8 mouse cellular contexts compared by ENCODE assay signal in genomic region chr6:120981537-120981936, GRCm38 (mm10).
DNase-seq lines count a peak whose midpoint lies in the region; ATAC-seq and TF ChIP-seq lines count a peak whose summit lies in the region.

No protein-coding gene starts in this region.

- H3K36me3 ChIP-seq in hindbrain, embryonic 10.5 days = peaks cover 35% of the 10 kb centered on the region
- H3K36me3 ChIP-seq in hindbrain, embryonic 14.5 days (replicated peaks; ENCODE audit: control insufficient read depth, insufficient read depth) = peaks cover 51% of the 10 kb centered on the region
- peaks cover 14 to 83% of the 10 kb centered on the region in 2 experiments for H3K36me3 ChIP-seq in CH12.LX (replicated peaks in 1 of 2; ENCODE audit: control insufficient read depth in 1 of 2, insufficient read depth in 1 of 2, low read length in 1 of 2)
- H3K36me3 ChIP-seq in liver, embryonic 14.5 days (replicated peaks; ENCODE audit: control insufficient read depth, insufficient read depth, low read depth) = peaks cover 7% of the 10 kb centered on the region

- peak; percentile 42 for TF ChIP-seq RAD21 in CH12.LX (IDR thresholded peaks at IDR 0.05; ENCODE audit: low read depth, low read length)

- DNase-seq in hindbrain, embryonic 10.5 days (ENCODE audit: low spot score) = peak; percentile 21
- DNase-seq in hindbrain, embryonic 14.5 days (ENCODE audit: low spot score) = no peak
- DNase-seq in CH12.LX (ENCODE audit: extremely low read depth) = peak; percentile 58
- DNase-seq in liver, embryonic 14.5 days (ENCODE audit: low read depth in 3 of 3, low spot score in 3 of 3) = peak in 2 of 3 experiments; percentile 16 to 28
- no peak for DNase-seq in layer of hippocampus, postnatal 25 days (ENCODE audit: extremely low spot score in 1 of 2, low spot score in 1 of 2)
- no peak for DNase-seq in frontal cortex, adult 2 months (ENCODE audit: extremely low spot score in 1 of 2, low spot score in 1 of 2)
- DNase-seq in heart, adult 8-10 months (ENCODE audit: low spot score) = no peak

- peak; percentile 44 to 60 for TF ChIP-seq CTCF in CH12.LX (conservative IDR thresholded peaks at IDR 0.05 in 1 of 2, IDR thresholded peaks at IDR 0.05 in 1 of 2; ENCODE audit: low read depth in 2 of 2, low read length in 2 of 2)
- TF ChIP-seq CTCF in bone marrow, adult 2 months (IDR thresholded peaks at IDR 0.05; ENCODE audit: control insufficient read depth, insufficient read depth, low read length) = peak; percentile 47
- peak; percentile 77 for TF ChIP-seq CTCF in liver, embryonic 14.5 days (IDR thresholded peaks at IDR 0.05; ENCODE audit: low read depth)

- WGBS in hindbrain, embryonic 10.5 days = 69% methylated on average over 6 of the region's 6 CpGs
- WGBS in hindbrain, embryonic 14.5 days = 60% methylated on average over 6 of the region's 6 CpGs
- 48% methylated on average over 6 of the region's 6 CpGs for WGBS in bone marrow, adult 2 months
- WGBS in liver, embryonic 14.5 days (ENCODE audit: insufficient replicate concordance) = 48% methylated on average over 6 of the region's 6 CpGs

- H3K79me2 ChIP-seq in CH12.LX (replicated peaks; ENCODE audit: control insufficient read depth, extremely low read depth, insufficient read depth, poor library complexity, severe bottlenecking) = no peaks in the 10 kb centered on the region

- no peak overlapping the region for H3K4me3 ChIP-seq in hindbrain, embryonic 10.5 days
- no peak overlapping the region for H3K4me3 ChIP-seq in hindbrain, embryonic 14.5 days (replicated peaks; ENCODE audit: low read length)
- H3K4me3 ChIP-seq in CH12.LX (replicated peaks in 1 of 3; ENCODE audit: low read depth in 2 of 3, low read length in 2 of 3, poor library complexity in 1 of 3) = no peak overlapping the region
- H3K4me3 ChIP-seq in bone marrow, adult 2 months (replicated peaks; ENCODE audit: control insufficient read depth, low read depth, low read length) = no peak overlapping the region
- H3K4me3 ChIP-seq in liver, embryonic 14.5 days (ENCODE audit: insufficient read depth in 1 of 2, low read depth in 2 of 2, low read length in 2 of 2) = no peak overlapping the region

- no peak overlapping the region for H3K9ac ChIP-seq in hindbrain, embryonic 14.5 days
- H3K9ac ChIP-seq in CH12.LX (ENCODE audit: insufficient read depth, low read depth) = no peak overlapping the region
- H3K9ac ChIP-seq in liver, embryonic 14.5 days (replicated peaks) = no peak overlapping the region

- dilution Hi-C loops in CH12.LX (cut with MboI; ENCODE audit: extremely low pct_ligation_motif_present, extremely low pct_unique_long_range_greater_than_20kb, low sequenced_read_pairs) = no loop called here

- no peak overlapping the region for H3K27ac ChIP-seq in hindbrain, embryonic 10.5 days
- no peak overlapping the region for H3K27ac ChIP-seq in hindbrain, embryonic 14.5 days
- no peak overlapping the region for H3K27ac ChIP-seq in CH12.LX (ENCODE audit: insufficient read depth, low read depth)
- H3K27ac ChIP-seq in bone marrow, adult 2 months (ENCODE audit: control insufficient read depth, insufficient read depth, low read depth, low read length, poor library complexity) = no peak overlapping the region
- H3K27ac ChIP-seq in liver, embryonic 14.5 days = no peak overlapping the region

- no peak for TF ChIP-seq EP300 in CH12.LX (IDR thresholded peaks at IDR 0.05; ENCODE audit: low read length)
- no peak for TF ChIP-seq EP300 in liver, embryonic 14.5 days (IDR thresholded peaks at IDR 0.05; ENCODE audit: low read depth)

- no peak for ATAC-seq in hindbrain, embryonic 14.5 days (ENCODE audit: low FRiP score)
- no peak for ATAC-seq in liver, embryonic 14.5 days (ENCODE audit: insufficient read depth)

- H3K27me3 ChIP-seq in hindbrain, embryonic 10.5 days (ENCODE audit: insufficient read depth, poor library complexity, severe bottlenecking) = no peaks in the 10 kb centered on the region
- no peaks in the 10 kb centered on the region for H3K27me3 ChIP-seq in hindbrain, embryonic 14.5 days (ENCODE audit: control insufficient read depth, insufficient read depth, low read length)
- no peaks in the 10 kb centered on the region for H3K27me3 ChIP-seq in CH12.LX (replicated peaks)
- no peaks in the 10 kb centered on the region for H3K27me3 ChIP-seq in liver, embryonic 14.5 days (ENCODE audit: control insufficient read depth, insufficient read depth, low read length)

- no peak overlapping the region for H3K4me2 ChIP-seq in hindbrain, embryonic 14.5 days (replicated peaks)
- no peak overlapping the region for H3K4me2 ChIP-seq in CH12.LX (ENCODE audit: insufficient read depth, low read depth, poor library complexity, severe bottlenecking)
- H3K4me2 ChIP-seq in liver, embryonic 14.5 days (ENCODE audit: low read depth) = no peak overlapping the region

- in situ Hi-C loops in CH12.LX (cut with MboI; ENCODE audit: low pct_ligation_motif_present, low pct_unique_long_range_greater_than_20kb, low sequenced_read_pairs) = no loop called here

- H3K4me1 ChIP-seq in hindbrain, embryonic 10.5 days (replicated peaks) = peaks cover 26% of the 10 kb centered on the region
- peaks cover 4% of the 10 kb centered on the region; the same call in 1 of the 2 replicates for H3K4me1 ChIP-seq in hindbrain, embryonic 14.5 days (replicated peaks; ENCODE audit: control insufficient read depth, insufficient read depth, low read length)
- H3K4me1 ChIP-seq in CH12.LX (ENCODE audit: control insufficient read depth in 1 of 2, insufficient read depth in 2 of 2) = peaks cover 10 to 58% of the 10 kb centered on the region in 2 experiments
- H3K4me1 ChIP-seq in bone marrow, adult 2 months (ENCODE audit: control insufficient read depth, insufficient read depth, low read length) = no peaks in the 10 kb centered on the region
- H3K4me1 ChIP-seq in liver, embryonic 14.5 days (replicated peaks; ENCODE audit: control insufficient read depth in 2 of 2, insufficient read depth in 2 of 2, low read length in 1 of 2) = no peaks in the 10 kb centered on the region; a peak in 1 of 4 replicates

- no peak for TF ChIP-seq POLR2A in CH12.LX (IDR thresholded peaks at IDR 0.05; ENCODE audit: low read depth, low read length)
- TF ChIP-seq POLR2A in bone marrow, adult 2 months (IDR thresholded peaks at IDR 0.05; ENCODE audit: borderline replicate concordance, control insufficient read depth, low read depth, low read length) = no peak

- no peaks in the 10 kb centered on the region for H3K9me3 ChIP-seq in hindbrain, embryonic 10.5 days
- no peaks in the 10 kb centered on the region for H3K9me3 ChIP-seq in hindbrain, embryonic 14.5 days (ENCODE audit: control insufficient read depth, low read length)
- no peaks in the 10 kb centered on the region for H3K9me3 ChIP-seq in CH12.LX (replicated peaks; ENCODE audit: low read length)
- no peaks in the 10 kb centered on the region for H3K9me3 ChIP-seq in liver, embryonic 14.5 days (ENCODE audit: control insufficient read depth, low read length)

TF ChIP-seq in CH12.LX, 34 proteins besides CTCF, POLR2A, EP300 and RAD21:
- TF ChIP-seq SMC3 (IDR thresholded peaks at IDR 0.05; ENCODE audit: low read depth, low read length) = peak; percentile 65
- no peak for TF ChIP-seq USF1 (IDR thresholded peaks at IDR 0.05; ENCODE audit: low read depth, low read length)
TF ChIP-seq in CH12.LX: peak in this region for 1.

Comparison
In these comparisons a context has a peak if more than half of its experiments do, and no peak if none do; other contexts are left out.
1. DNase-seq: peak in hindbrain, embryonic 10.5 days (single experiment), CH12.LX (single experiment) and liver, embryonic 14.5 days (2 of 3); none in hindbrain, embryonic 14.5 days (single experiment), layer of hippocampus, postnatal 25 days (0 of 2), frontal cortex, adult 2 months (0 of 2) and heart, adult 8-10 months (single experiment).
2. Peak in every context shown above with its lines, with median percentiles within 50 percentile points of each other: CTCF ChIP-seq.